Mouse (Mus musculus): ENCODE data around the gene Myo1c. TPM values are rescaled to one million over a fixed set of nuclear protein-coding genes. Genes with fewer than 3 reads are reported as not detected.

Myo1c gene
- polyA plus RNA-seq, 1 experiment, result 166 TPM

DNA sequence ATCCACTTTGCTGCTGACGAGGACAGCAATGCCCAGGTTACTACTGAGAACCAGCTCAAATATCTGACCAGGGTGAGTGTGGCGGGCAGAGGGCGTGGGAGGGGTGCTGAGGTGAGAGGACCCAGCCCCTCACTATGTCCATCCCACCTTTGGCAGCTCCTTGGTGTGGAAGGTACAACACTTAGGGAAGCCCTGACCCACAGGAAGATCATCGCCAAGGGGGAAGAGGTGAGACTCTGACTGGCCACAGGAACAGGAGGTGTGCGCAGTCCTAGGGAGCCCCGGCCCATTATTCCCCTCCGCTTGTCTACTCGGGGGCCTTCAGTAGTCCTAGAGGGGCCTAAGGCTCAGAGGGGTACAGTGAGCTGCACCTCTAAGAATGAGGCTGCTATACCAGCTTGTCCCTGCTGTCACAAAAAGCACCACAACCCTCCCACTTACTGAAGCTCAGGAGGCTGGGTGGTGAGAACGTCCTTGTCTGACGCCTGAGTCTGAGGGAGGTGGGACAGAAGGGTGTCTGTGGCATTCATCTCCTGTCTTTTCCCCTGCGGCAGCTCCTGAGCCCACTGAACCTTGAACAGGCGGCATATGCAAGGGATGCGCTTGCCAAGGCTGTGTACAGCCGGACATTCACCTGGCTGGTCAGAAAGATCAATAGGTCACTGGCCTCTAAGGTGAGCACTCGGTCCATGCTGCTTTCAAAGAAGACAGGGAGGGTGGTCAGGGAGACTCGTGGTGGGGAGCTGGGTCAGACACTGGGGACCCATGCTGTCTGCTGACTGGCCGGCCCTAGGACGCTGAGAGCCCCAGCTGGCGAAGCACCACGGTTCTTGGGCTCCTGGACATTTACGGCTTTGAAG is 10.9 kb downstream of the Myo1c start:
- Histone ChIP-seq H3K79me2 (ENCODE audit: control insufficient read depth, insufficient read depth) (peaks cover 61% of the 10 kb centered on the region), H3ac (ENCODE audit: control insufficient read depth, insufficient read length, low read depth) (no peak overlapping the region), H3K27me3 (ENCODE audit: control insufficient read depth, insufficient read depth, insufficient read length) (no peaks in the 10 kb centered on the region), H3K4me3 (ENCODE audit: insufficient read depth, poor library complexity, severe bottlenecking) (no peak overlapping the region), H3K36me3 (ENCODE audit: control insufficient read depth, insufficient read depth) (peaks cover 90% of the 10 kb centered on the region), H3K79me3 (ENCODE audit: low read depth) (peaks cover 29% of the 10 kb centered on the region)
- no peak for TF ChIP-seq FOSL1 (IDR thresholded peaks at IDR 0.05; ENCODE audit: insufficient read depth, low read length, poor library complexity, severe bottlenecking)
- TF ChIP-seq MYOD1 (IDR thresholded peaks at IDR 0.05; ENCODE audit: control insufficient read depth, insufficient read length, low read depth), result no peak
- no peak for TF ChIP-seq MAX (IDR thresholded peaks at IDR 0.05)
- TF ChIP-seq MYOG (IDR thresholded peaks at IDR 0.05; ENCODE audit: control insufficient read depth, extremely low read depth, insufficient read length), result no peak
- no peak for TF ChIP-seq USF1 (IDR thresholded peaks at IDR 0.05; ENCODE audit: low read depth)
- TF ChIP-seq CTCF (IDR thresholded peaks at IDR 0.05; ENCODE audit: control insufficient read depth, insufficient read depth, insufficient read length), result no peak
- TF ChIP-seq CEBPB (IDR thresholded peaks at IDR 0.05; ENCODE audit: low read depth), result no peak

GRCm38 (mm10) chr11:75662131-75662530 is 11.8 kb downstream of the Myo1c start:
- Histone ChIP-seq H3ac (ENCODE audit: control insufficient read depth, insufficient read length, low read depth) (no peak overlapping the region), H3K36me3 (ENCODE audit: control insufficient read depth, insufficient read depth) (peaks cover 96% of the 10 kb centered on the region), H3K27me3 (ENCODE audit: control insufficient read depth, insufficient read depth, insufficient read length) (no peaks in the 10 kb centered on the region), H3K79me2 (ENCODE audit: control insufficient read depth, insufficient read depth) (peaks cover 52% of the 10 kb centered on the region), H3K4me3 (ENCODE audit: insufficient read depth, poor library complexity, severe bottlenecking) (no peak overlapping the region), H3K79me3 (ENCODE audit: low read depth) (peaks cover 21% of the 10 kb centered on the region)
- no peak for TF ChIP-seq CEBPB (IDR thresholded peaks at IDR 0.05; ENCODE audit: low read depth)
- no peak for TF ChIP-seq MYOD1 (IDR thresholded peaks at IDR 0.05; ENCODE audit: control insufficient read depth, insufficient read length, low read depth)
- no peak for TF ChIP-seq MYOG (IDR thresholded peaks at IDR 0.05; ENCODE audit: control insufficient read depth, extremely low read depth, insufficient read length)
- no peak for TF ChIP-seq MAX (IDR thresholded peaks at IDR 0.05)
- no peak for TF ChIP-seq USF1 (IDR thresholded peaks at IDR 0.05; ENCODE audit: low read depth)
- TF ChIP-seq FOSL1 (IDR thresholded peaks at IDR 0.05; ENCODE audit: insufficient read depth, low read length, poor library complexity, severe bottlenecking), result no peak
- no peak for TF ChIP-seq CTCF (IDR thresholded peaks at IDR 0.05; ENCODE audit: control insufficient read depth, insufficient read depth, insufficient read length)

GRCm38 (mm10) chr11:75666296-75666695 is 16.0 kb downstream of the Myo1c start:
- no peak for TF ChIP-seq USF1 (IDR thresholded peaks at IDR 0.05; ENCODE audit: low read depth)
- no peak for TF ChIP-seq CTCF (IDR thresholded peaks at IDR 0.05; ENCODE audit: control insufficient read depth, insufficient read depth, insufficient read length)
- no peak for TF ChIP-seq FOSL1 (IDR thresholded peaks at IDR 0.05; ENCODE audit: insufficient read depth, low read length, poor library complexity, severe bottlenecking)
- no peak for TF ChIP-seq CEBPB (IDR thresholded peaks at IDR 0.05; ENCODE audit: low read depth)
- TF ChIP-seq MAX (IDR thresholded peaks at IDR 0.05), result no peak
- no peak for TF ChIP-seq MYOG (IDR thresholded peaks at IDR 0.05; ENCODE audit: control insufficient read depth, extremely low read depth, insufficient read length)
- no peak for TF ChIP-seq MYOD1 (IDR thresholded peaks at IDR 0.05; ENCODE audit: control insufficient read depth, insufficient read length, low read depth)
- Histone ChIP-seq H3K4me3 (ENCODE audit: insufficient read depth, poor library complexity, severe bottlenecking) (no peak overlapping the region), H3K27me3 (ENCODE audit: control insufficient read depth, insufficient read depth, insufficient read length) (no peaks in the 10 kb centered on the region), H3K36me3 (ENCODE audit: control insufficient read depth, insufficient read depth) (peaks cover 97% of the 10 kb centered on the region), H3K79me3 (ENCODE audit: low read depth) (peaks cover 4% of the 10 kb centered on the region), H3ac (ENCODE audit: control insufficient read depth, insufficient read length, low read depth) (no peak overlapping the region), H3K79me2 (ENCODE audit: control insufficient read depth, insufficient read depth) (peaks cover 16% of the 10 kb centered on the region)

DNA sequence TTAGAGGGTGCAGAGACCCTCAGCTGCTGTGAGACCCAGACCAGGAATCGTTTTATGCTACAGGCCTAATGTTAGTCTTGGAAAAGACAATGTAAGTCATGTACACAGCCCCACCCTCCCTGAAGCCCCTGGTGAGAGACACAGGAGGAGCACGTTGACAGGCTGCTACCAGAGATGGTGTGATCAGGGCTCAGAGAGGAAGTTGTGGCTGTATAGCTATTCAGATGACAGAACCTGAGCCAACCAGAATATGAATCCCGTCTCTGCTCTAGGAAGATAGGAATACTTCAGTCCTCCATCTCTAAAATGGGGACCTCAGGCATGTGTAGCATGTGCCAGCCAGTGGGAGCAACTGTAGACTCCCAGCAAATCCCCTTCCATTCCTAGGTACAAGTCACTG is 18.3 kb downstream of the Myo1c start:
- Histone ChIP-seq H3ac (ENCODE audit: control insufficient read depth, insufficient read length, low read depth) (no peak overlapping the region), H3K36me3 (ENCODE audit: control insufficient read depth, insufficient read depth) (peaks cover 97% of the 10 kb centered on the region), H3K4me3 (ENCODE audit: insufficient read depth, poor library complexity, severe bottlenecking) (no peak overlapping the region), H3K79me3 (ENCODE audit: low read depth) (no peaks in the 10 kb centered on the region), H3K27me3 (ENCODE audit: control insufficient read depth, insufficient read depth, insufficient read length) (no peaks in the 10 kb centered on the region), H3K79me2 (ENCODE audit: control insufficient read depth, insufficient read depth) (peaks cover 12% of the 10 kb centered on the region)
- TF ChIP-seq CTCF (IDR thresholded peaks at IDR 0.05; ENCODE audit: control insufficient read depth, insufficient read depth, insufficient read length), result no peak
- no peak for TF ChIP-seq FOSL1 (IDR thresholded peaks at IDR 0.05; ENCODE audit: insufficient read depth, low read length, poor library complexity, severe bottlenecking)
- no peak for TF ChIP-seq MAX (IDR thresholded peaks at IDR 0.05)
- TF ChIP-seq CEBPB (IDR thresholded peaks at IDR 0.05; ENCODE audit: low read depth), result no peak
- no peak for TF ChIP-seq USF1 (IDR thresholded peaks at IDR 0.05; ENCODE audit: low read depth)
- no peak for TF ChIP-seq MYOG (IDR thresholded peaks at IDR 0.05; ENCODE audit: control insufficient read depth, extremely low read depth, insufficient read length)
- TF ChIP-seq MYOD1 (IDR thresholded peaks at IDR 0.05; ENCODE audit: control insufficient read depth, insufficient read length, low read depth), result no peak

- peaks cover 12% of the 10 kb centered on the region for H3K79me2 ChIP-seq (ENCODE audit: control insufficient read depth, insufficient read depth)
- peaks cover 96% of the 10 kb centered on the region for H3K36me3 ChIP-seq (ENCODE audit: control insufficient read depth, insufficient read depth)
Measured at GRCm38 (mm10) chr11:75669176-75669852, 19.0 kb downstream of the Myo1c start.

More at GRCm38 (mm10) chr11:75669176-75669852, 19.0 kb downstream of the Myo1c start:
- Histone ChIP-seq H3K79me3 (ENCODE audit: low read depth) (no peaks in the 10 kb centered on the region), H3ac (ENCODE audit: control insufficient read depth, insufficient read length, low read depth) (no peak overlapping the region), H3K27me3 (ENCODE audit: control insufficient read depth, insufficient read depth, insufficient read length) (no peaks in the 10 kb centered on the region), H3K4me3 (ENCODE audit: insufficient read depth, poor library complexity, severe bottlenecking) (no peak overlapping the region)
- no peak for TF ChIP-seq CTCF (IDR thresholded peaks at IDR 0.05; ENCODE audit: control insufficient read depth, insufficient read depth, insufficient read length)
- no peak for TF ChIP-seq CEBPB (IDR thresholded peaks at IDR 0.05; ENCODE audit: low read depth)
- no peak for TF ChIP-seq FOSL1 (IDR thresholded peaks at IDR 0.05; ENCODE audit: insufficient read depth, low read length, poor library complexity, severe bottlenecking)
- no peak for TF ChIP-seq MYOG (IDR thresholded peaks at IDR 0.05; ENCODE audit: control insufficient read depth, extremely low read depth, insufficient read length)
- no peak for TF ChIP-seq USF1 (IDR thresholded peaks at IDR 0.05; ENCODE audit: low read depth)
- TF ChIP-seq MYOD1 (IDR thresholded peaks at IDR 0.05; ENCODE audit: control insufficient read depth, insufficient read length, low read depth), result no peak
- no peak for TF ChIP-seq MAX (IDR thresholded peaks at IDR 0.05)

Measured in C2C12 (cell line).